Mouse (Mus musculus) CD4-positive, CD25-positive, alpha-beta regulatory T cell, adult 4 months (primary cell): ENCODE data around the gene Trim26. TPM values are rescaled to one million over a fixed set of nuclear protein-coding genes. Genes with fewer than 3 reads are reported as not detected.

Source experiments
- ATAC-seq: one replicate; pipeline ENCODE4 v1.8.0; 2017
- polyA plus RNA-seq, 2 experiments: library from polyadenylated mRNA; unstranded; fragments of 100-300 nt; shearing (Covaris generic); gene quantifications; one replicate each; pipeline ENCODE4 v1.2.1; 2017

Gene Trim26
- polyA plus RNA-seq, 2 experiments from 2014 or later, result 76.3 to 99.4 TPM

GRCm38 (mm10) chr17:36900691-36901090 is 63.8 kb downstream of the Trim26 start:
- ATAC-seq, result no peak

- ATAC-seq, result no peak
These were observed 66.7 kb downstream of the Trim26 start for GRCm38 (mm10) chr17:36903651-36904050.

DNA sequence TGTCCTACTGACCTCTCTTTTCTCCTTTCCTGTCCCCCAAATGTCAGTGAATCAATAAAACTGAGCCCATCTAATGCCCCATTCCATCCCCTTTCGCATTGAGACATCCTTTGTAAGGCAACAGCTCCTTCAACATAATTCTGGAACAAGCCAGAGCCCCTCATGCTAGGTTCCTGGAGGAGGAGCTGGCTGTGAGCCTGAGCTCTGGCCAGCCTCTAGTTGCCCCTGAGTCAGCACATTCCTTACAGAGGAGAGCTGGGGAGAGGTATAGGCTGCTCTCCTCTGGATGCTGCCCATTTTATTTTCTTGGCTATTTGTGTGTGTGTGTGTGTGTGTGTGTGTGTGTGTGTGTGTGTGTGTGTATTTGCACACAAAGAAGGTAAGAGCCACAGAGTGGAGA is 71.3 kb downstream of the Trim26 start:
- no peak for ATAC-seq

Other genes starting within 250 kb of the Trim26 start
- not detected for gene H2-M9, start 194.5 kb upstream of the Trim26 start, polyA plus RNA-seq
- not detected for gene H2-M1, start 164.9 kb upstream of the Trim26 start, polyA plus RNA-seq
- not detected for gene H2-M10.5, start 64.2 kb upstream of the Trim26 start, polyA plus RNA-seq
- not detected for gene H2-M10.6, start 25.0 kb upstream of the Trim26 start, polyA plus RNA-seq
- under 1 TPM in 1 of 2 experiments, not detected in 1; 0.79 TPM for gene Trim15, start 30.1 kb downstream of the Trim26 start, polyA plus RNA-seq
- gene Trim10, start 32.4 kb downstream of the Trim26 start, polyA plus RNA-seq, result under 1 TPM in 1 of 2 experiments, not detected in 1; 0.28 TPM
- gene Trim40, start 53.0 kb downstream of the Trim26 start, polyA plus RNA-seq, result not detected
- gene Trim31, start 61.0 kb downstream of the Trim26 start, polyA plus RNA-seq, result not detected
- not detected for gene Rnf39, start 105.8 kb downstream of the Trim26 start, polyA plus RNA-seq
- gene Ppp1r11, start 114.6 kb downstream of the Trim26 start, polyA plus RNA-seq, result 100 to 1,000 TPM; 196 to 201 TPM
- 10 to 100 TPM; 67.9 to 82.1 TPM for gene Znrd1, start 121.4 kb downstream of the Trim26 start, polyA plus RNA-seq
- 1 to 10 TPM; 5.5 to 8.2 TPM for gene Znrd1as, start 121.5 kb downstream of the Trim26 start, polyA plus RNA-seq
- not detected for gene 2410137M14Rik, start 144.1 kb downstream of the Trim26 start, polyA plus RNA-seq
- gene H2-M5, start 152.4 kb downstream of the Trim26 start, polyA plus RNA-seq, result not detected
- not detected for gene Zfp57, start 164.0 kb downstream of the Trim26 start, polyA plus RNA-seq
- gene Mog, start 186.3 kb downstream of the Trim26 start, polyA plus RNA-seq, result not detected
- 1 to 10 TPM; 4.7 to 8.6 TPM for gene Gabbr1, start 208.8 kb downstream of the Trim26 start, polyA plus RNA-seq